Mouse (Mus musculus) central nervous system, embryonic 14 days (tissue): ENCODE data around the gene Gbe1. TPM values are rescaled to one million over a fixed set of nuclear protein-coding genes. Genes with fewer than 3 reads are reported as not detected.

Source experiments
- polyA plus RNA-seq: library from polyadenylated mRNA; depleted of rRNA; stranded (reverse); fragments of >200 nt; gene quantifications from 2 replicates; pipeline ENCODE4 v1.2.3, GENCODE M21; 2012; rRNA removed

Gbe1 gene
- polyA plus RNA-seq = 6.0 and 6.3 TPM in 2 replicates

DNA sequence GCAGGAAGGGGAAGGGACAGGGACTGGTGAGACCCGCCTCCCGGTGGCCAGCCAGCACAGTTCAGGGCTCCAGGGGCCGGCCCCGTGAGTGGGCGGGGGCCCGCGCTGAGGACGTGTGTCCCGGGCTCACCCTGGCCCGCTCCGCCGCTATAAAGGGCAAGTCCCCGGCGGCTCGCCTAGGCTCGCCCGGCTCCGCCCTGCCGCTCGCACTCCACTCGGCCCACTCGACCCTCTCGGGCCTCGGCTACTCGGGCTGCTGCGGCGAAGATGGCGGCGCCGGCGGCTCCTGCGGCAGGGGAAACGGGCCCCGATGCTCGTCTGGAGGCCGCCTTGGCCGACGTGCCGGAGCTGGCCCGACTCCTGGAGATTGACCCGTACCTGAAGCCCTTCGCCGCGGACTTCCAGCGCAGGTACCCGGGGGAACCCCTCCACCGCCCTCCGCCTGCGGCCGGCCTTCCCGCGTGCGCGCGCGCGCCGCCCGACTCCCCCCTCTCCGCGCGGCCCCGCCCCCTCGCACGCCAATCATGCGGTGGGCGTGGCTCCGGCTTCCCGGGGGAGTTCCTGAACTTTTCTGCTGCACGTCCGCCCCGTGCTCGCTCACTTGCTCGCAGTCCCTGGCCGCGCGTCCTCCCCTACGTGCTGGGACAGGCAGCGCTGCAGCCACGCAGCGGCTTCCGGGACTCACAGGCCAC, at the start of gene Gbe1:
TSS of gene Gbe1 (plus strand) at position 64 of the 692 bp plus-strand sequence.

